Comparison of ENCODE assay signal across 28 mouse cellular contexts in the genomic region with DNA sequence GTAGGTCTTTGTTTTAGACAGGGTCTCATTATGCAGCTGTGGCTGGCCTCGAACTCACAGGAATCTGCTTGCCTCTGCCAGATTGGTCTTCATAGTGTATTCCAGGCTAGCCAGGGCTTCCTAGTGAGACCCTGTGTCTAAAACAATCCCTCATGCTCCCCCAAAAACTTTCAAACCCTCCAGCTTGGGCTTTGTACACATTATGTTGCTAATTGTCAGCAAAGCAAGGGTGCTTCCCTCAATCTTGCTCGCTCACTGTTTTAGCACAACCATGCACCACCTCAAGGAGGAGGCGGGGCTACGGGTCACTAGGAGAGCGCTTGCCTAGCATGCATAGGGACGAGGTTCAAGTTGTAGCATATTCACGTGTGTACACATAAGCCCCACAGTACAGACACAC. TPM values are rescaled to one million over a fixed set of nuclear protein-coding genes. Genes with fewer than 3 reads are reported as not detected.
A peak's percentile ranks its signal among the peaks of the same experiment; 100 is the strongest.
DNase-seq lines count a peak whose midpoint lies in the region; ATAC-seq and TF ChIP-seq lines count a peak whose summit lies in the region.
"Had no signal": no experiment of that assay in that cellular context is flagged by ENCODE, and none has a peak within 500 bp of the region (broad histone marks: within the 10 kb centered on the region; RNA-seq: fewer than 3 reads in every experiment).

No protein-coding gene starts in this region.

- DNase-seq in embryonic facial prominence, embryonic 10.5 days (ENCODE audit: low spot score) = no peak
- peak; percentile 27 for DNase-seq in ES-CJ7 (ENCODE audit: low read depth, low spot score)
- DNase-seq in right cerebral cortex, postnatal 4 days = no peak
- no peak for DNase-seq in cerebellum, adult 11-12 months
- DNase-seq: cerebellum, adult 11 months; cerebellum, adult 8-10 months; cerebellum, postnatal 10 days; cerebellum, postnatal 36 days; embryo, embryonic 11 days; forebrain, postnatal 0 days; gastrocnemius, adult 2 months; gastrocnemius, postnatal 14 days; heart, adult 18-20 months; heart, postnatal 10 days; heart, postnatal 4 days; kidney, adult 18-20 months had no signal

- no peak for TF ChIP-seq POLR2A in ES-Bruce4 (IDR thresholded peaks at IDR 0.05; ENCODE audit: insufficient read depth, low read length)

- no peaks in the 10 kb centered on the region for H3K27me3 ChIP-seq in embryonic facial prominence, embryonic 13.5 days
- 0 out of 2 replicates have a peak, but pooled peaks cover 4% of the 10 kb centered on the region for H3K27me3 ChIP-seq in embryonic facial prominence, embryonic 10.5 days (replicated peaks; ENCODE audit: low read depth, poor library complexity, severe bottlenecking)
- H3K27me3 ChIP-seq in ES-Bruce4 (ENCODE audit: control insufficient read depth, insufficient read depth, low read length, poor library complexity, severe bottlenecking) = no peaks in the 10 kb centered on the region
- H3K27me3 ChIP-seq: embryonic facial prominence, embryonic 15.5 days; heart, embryonic 12.5 days; heart, embryonic 15.5 days had no signal

- peaks cover 23% of the 10 kb centered on the region for H3K36me3 ChIP-seq in embryonic facial prominence, embryonic 13.5 days
- H3K36me3 ChIP-seq in embryonic facial prominence, embryonic 10.5 days (replicated peaks) = peaks cover 37% of the 10 kb centered on the region
- H3K36me3 ChIP-seq in ES-Bruce4 (ENCODE audit: control insufficient read depth, insufficient read depth, low read length, poor library complexity, severe bottlenecking) = peaks cover 11% of the 10 kb centered on the region

- TF ChIP-seq EP300 in ES-Bruce4 (IDR thresholded peaks at IDR 0.05; ENCODE audit: insufficient read depth, low read depth, low read length) = 0 out of 2 replicates have a peak, but pooled peaks have one; percentile 11

- TF ChIP-seq CTCF in ES-Bruce4 (IDR thresholded peaks at IDR 0.05; ENCODE audit: low read depth, low read length) = no peak

- peaks cover 5% of the 10 kb centered on the region; the same call in 1 of the 2 replicates for H3K4me1 ChIP-seq in embryonic facial prominence, embryonic 13.5 days
- peaks cover 19% of the 10 kb centered on the region for H3K4me1 ChIP-seq in embryonic facial prominence, embryonic 10.5 days
- peaks cover 1% of the 10 kb centered on the region for H3K4me1 ChIP-seq in ES-Bruce4 (ENCODE audit: control insufficient read depth, insufficient read depth, low read length)
- H3K4me1 ChIP-seq: embryonic facial prominence, embryonic 15.5 days; heart, embryonic 15.5 days had no signal

- WGBS in embryonic facial prominence, embryonic 13.5 days = 82% methylated on average over 7 of the region's 7 CpGs
- 85% methylated on average over 7 of the region's 7 CpGs for WGBS in embryonic facial prominence, embryonic 10.5 days

- H3K27ac ChIP-seq in embryonic facial prominence, embryonic 13.5 days = no peak overlapping the region
- no peak overlapping the region for H3K27ac ChIP-seq in embryonic facial prominence, embryonic 10.5 days (replicated peaks)
- peak overlapping the region; percentile 9; the same call in 1 of the 2 replicates for H3K27ac ChIP-seq in ES-Bruce4 (ENCODE audit: insufficient read depth, low read length)
- H3K27ac ChIP-seq: embryonic facial prominence, embryonic 15.5 days; gastrocnemius, adult 2 months; heart, embryonic 15.5 days; hindbrain, embryonic 14.5 days; hindbrain, postnatal 0 days had no signal

- H3K4me2 ChIP-seq in embryonic facial prominence, embryonic 13.5 days = no peak overlapping the region
- H3K4me2 ChIP-seq: embryonic facial prominence, embryonic 15.5 days; heart, embryonic 12.5 days; heart, embryonic 15.5 days; hindbrain, embryonic 14.5 days had no signal

- ATAC-seq in embryonic facial prominence, embryonic 13.5 days (ENCODE audit: insufficient number of reproducible peaks, insufficient read depth, low FRiP score, low TSS enrichment, low read depth) = 0 out of 2 replicates have a peak, but pooled peaks have one; percentile 48
- ATAC-seq: CD4-positive, CD25-positive, alpha-beta regulatory T cell, adult 4 months; forebrain, embryonic 14.5 days; forebrain, postnatal 0 days; hindbrain, postnatal 0 days; inflammation-experienced regulatory T-cells, adult 6 months; intestine, embryonic 16.5 days had no signal

- no peak overlapping the region for H3K9ac ChIP-seq in embryonic facial prominence, embryonic 13.5 days
- H3K9ac ChIP-seq in ES-Bruce4 (ENCODE audit: low read depth, poor library complexity, severe bottlenecking) = no peak overlapping the region
- H3K9ac ChIP-seq: embryonic facial prominence, embryonic 15.5 days; forebrain, postnatal 0 days; heart, embryonic 12.5 days; heart, embryonic 15.5 days; hindbrain, embryonic 14.5 days had no signal

- H3K9me3 ChIP-seq in embryonic facial prominence, embryonic 13.5 days = no peaks in the 10 kb centered on the region
- no peaks in the 10 kb centered on the region for H3K9me3 ChIP-seq in embryonic facial prominence, embryonic 10.5 days
- H3K9me3 ChIP-seq in ES-Bruce4 (replicated peaks; ENCODE audit: control insufficient read depth, insufficient read depth, low read length, poor library complexity, severe bottlenecking) = no peaks in the 10 kb centered on the region
- H3K9me3 ChIP-seq: embryonic facial prominence, embryonic 15.5 days; G1E; heart, embryonic 12.5 days; heart, embryonic 15.5 days had no signal

- H3K4me3 ChIP-seq in embryonic facial prominence, embryonic 13.5 days = no peak overlapping the region
- H3K4me3 ChIP-seq in embryonic facial prominence, embryonic 10.5 days = no peak overlapping the region
- H3K4me3 ChIP-seq in ES-Bruce4 (ENCODE audit: low read depth, low read length) = no peak overlapping the region
- H3K4me3 ChIP-seq: embryonic facial prominence, embryonic 15.5 days; gastrocnemius, adult 2 months; heart, embryonic 12.5 days; heart, embryonic 15.5 days had no signal

RNA-seq across cellular contexts. Expression of a gene that starts 54.9 kb away (rescaled TPM):
- 10.0 and 11.7 TPM in 2 replicates for polyA plus RNA-seq in embryonic facial prominence, embryonic 13.5 days (2015; fragmentation: Nextera tagmentation; extraction: Ambion mirVana)
- 3.7 and 4.3 TPM in 2 replicates for polyA plus RNA-seq in embryonic facial prominence, embryonic 10.5 days (2016; fragmentation: Nextera tagmentation; extraction: Ambion mirVana)
- polyA plus RNA-seq in ES-Bruce4 (2011; ENCODE audit: insufficient read depth, insufficient read length, low read depth, missing spikeins) = 10.4 and 13.6 TPM in 2 replicates
- polyA plus RNA-seq: G1E had no signal
